Mouse (Mus musculus) kidney, adult 8-10 months (tissue): ENCODE measurements around the gene Slc7a5.

Experiments used
- DNase-seq, 2 experiments: peaks; one replicate each; pipeline ENCODE4 v3.0.0; 2022

Slc7a5 gene

GRCm38 (mm10) chr8:121880818-121881217 is 26.7 kb downstream of the Slc7a5 start:
- peak; percentile 19 to 35 for DNase-seq

DNA sequence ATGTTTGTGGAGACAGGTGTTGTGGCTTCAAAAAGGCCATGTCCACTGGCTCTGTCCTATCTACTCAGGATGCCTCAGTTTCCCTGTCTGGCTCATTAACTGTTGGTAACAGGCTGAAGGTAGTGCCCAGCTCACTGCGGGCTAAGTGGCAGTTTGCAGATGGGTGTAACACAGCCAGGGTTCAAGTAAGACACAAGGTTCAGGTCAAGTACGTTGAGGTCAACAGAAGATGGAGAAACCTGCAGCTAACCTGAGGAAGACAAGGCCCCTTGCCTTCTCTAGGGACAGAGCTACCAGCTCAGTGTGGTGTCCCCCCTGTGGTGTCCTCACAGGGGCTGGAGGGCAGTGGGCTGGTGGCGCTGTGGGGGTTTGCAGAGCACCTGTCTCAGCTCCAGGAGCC is 27.8 kb downstream of the Slc7a5 start:
- no peak for DNase-seq

- DNase-seq: no peak
Measured at GRCm38 (mm10) chr8:121877828-121878480, 29.5 kb downstream of the Slc7a5 start.

GRCm38 (mm10) chr8:121877212-121877611 is 30.3 kb downstream of the Slc7a5 start:
- no peak for DNase-seq

GRCm38 (mm10) chr8:121875517-121875916 is 32.0 kb downstream of the Slc7a5 start:
- DNase-seq: no peak

- no peak for DNase-seq
Measured at GRCm38 (mm10) chr8:121875045-121875444, 32.4 kb downstream of the Slc7a5 start.

GRCm38 (mm10) chr8:121874031-121874430 is 33.5 kb downstream of the Slc7a5 start:
- peak; percentile 59 to 61 for DNase-seq

DNA sequence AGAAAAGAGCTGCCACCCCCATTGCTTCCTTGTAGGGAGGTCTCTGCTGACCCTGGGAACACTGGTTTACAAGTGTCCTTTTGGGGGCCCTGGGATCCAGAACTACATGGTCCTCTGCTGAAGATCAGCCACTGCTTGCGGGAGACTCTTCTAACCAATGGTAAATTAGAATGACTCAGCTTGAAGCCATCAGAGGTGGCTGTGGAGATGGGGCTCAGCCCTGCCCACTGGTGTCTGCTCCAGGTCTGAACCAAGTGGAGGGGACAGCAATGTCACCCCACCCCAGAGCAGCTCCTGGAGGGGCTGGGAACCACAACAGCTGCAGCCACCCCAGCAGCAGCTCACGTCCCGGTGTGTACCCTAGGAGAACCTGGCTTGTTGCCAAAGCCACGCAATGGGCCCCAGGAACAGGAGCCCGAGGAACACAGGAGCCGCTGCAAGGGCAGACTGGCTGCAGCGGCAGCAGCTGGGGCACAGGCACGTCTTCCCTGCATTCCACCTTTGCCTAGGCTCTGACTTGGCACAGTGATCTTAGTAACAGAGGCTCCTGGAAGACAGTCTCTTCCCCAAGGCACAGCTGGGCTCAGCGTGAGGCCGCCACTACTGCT is 35.6 kb downstream of the Slc7a5 start:
- DNase-seq: no peak

DNA sequence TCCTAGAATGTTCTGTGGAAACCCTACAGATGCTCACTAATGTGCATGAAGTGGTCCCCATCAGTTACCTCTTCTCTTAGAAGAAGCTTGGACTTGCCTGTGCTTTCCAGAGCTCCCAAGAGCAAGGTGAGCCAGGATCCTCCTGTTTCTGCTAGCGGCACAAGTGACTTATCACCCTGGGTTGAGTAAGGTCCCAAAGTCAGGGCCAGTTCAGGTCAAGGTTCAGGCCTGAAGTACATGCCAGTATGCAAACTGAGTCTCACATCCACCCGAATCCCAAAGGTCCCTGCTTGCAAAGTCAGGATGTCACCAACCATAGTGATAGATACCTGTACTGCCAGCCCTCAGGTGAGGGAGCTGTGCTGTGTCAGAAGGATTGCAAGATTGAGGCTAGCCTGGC is 37.3 kb downstream of the Slc7a5 start:
- no peak for DNase-seq

GRCm38 (mm10) chr8:121868896-121869295 is 38.6 kb downstream of the Slc7a5 start:
- DNase-seq: no peak

DNA sequence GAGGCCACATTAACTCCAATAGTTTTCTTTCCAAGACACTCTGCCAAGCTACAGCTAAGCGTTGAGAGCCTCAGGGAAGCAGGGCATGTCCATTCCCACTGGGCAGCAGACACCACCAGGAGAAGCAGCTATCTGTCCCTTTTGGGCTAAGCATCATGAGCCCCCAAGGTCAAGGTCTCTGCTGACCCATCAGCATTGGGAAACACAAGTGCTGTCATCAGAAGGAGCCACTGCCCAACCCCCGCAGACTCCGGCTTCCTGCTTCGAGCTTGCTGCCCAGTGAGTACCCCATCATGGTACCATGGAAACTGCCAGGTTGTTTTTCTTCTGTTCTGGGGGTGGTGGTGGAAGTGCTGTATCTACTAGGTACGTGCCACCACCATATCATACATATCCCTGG is 39.3 kb downstream of the Slc7a5 start:
- no peak for DNase-seq

GRCm38 (mm10) chr8:121865356-121865755 is 42.1 kb downstream of the Slc7a5 start:
- no peak for DNase-seq

DNA sequence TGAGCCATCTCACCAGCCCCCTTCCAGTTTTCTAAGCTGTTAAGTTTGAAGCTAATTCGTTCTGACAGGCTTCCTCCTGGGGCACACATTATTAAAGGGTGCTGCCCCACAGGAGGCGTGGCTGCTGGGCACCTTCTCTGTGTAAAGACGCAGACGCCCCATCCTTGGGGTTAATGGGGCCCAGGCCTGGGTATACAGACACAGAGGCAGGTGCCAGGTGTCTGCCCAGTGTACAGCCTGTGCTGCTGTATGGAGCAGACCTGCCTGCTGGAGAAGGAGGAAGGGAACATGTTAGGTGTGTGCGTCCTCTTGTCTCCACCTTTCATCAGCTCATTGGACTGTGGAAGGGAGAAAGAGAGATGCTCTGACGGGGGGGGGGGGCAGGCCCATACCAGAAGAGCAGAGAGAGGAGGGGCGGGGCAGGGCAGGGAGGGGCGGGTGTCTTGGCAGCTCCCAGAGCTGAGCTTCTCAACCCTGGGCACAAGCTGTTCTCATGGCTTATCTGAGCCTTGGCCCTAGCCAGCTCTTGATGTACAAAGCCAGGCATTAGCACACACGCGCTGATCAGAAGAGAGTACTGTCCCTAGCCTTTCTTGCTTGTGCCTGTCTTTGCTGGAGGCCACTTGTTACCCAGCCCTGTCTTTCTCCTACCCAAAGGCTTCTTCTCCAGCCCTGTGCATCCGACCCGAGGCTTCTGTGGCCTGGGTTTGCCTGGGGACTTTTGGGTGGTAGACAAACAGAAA is 45.5 kb downstream of the Slc7a5 start:
- DNase-seq: no peak

DNA sequence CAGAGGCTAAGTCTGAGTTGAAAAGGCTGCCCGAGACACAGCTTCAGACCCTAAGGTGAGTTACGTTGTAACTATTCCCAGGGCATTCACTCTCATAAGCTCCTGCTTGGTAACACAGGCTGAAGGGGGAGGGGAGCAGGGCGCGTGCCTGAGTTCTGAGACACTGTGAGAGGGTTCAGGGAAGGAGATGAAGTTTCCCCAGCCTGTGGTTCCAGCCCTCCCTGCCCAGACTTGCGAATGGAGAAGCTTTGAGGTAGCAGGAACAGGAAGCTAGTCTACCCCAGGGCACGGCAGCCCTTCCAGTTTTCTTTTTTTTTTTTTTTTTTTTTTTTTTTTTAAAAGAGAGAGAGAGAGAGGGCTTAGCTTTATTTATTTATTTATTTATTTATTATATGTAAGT is 46.2 kb downstream of the Slc7a5 start:
- DNase-seq: no peak

GRCm38 (mm10) chr8:121857747-121858146 is 49.7 kb downstream of the Slc7a5 start:
- no peak for DNase-seq

DNA sequence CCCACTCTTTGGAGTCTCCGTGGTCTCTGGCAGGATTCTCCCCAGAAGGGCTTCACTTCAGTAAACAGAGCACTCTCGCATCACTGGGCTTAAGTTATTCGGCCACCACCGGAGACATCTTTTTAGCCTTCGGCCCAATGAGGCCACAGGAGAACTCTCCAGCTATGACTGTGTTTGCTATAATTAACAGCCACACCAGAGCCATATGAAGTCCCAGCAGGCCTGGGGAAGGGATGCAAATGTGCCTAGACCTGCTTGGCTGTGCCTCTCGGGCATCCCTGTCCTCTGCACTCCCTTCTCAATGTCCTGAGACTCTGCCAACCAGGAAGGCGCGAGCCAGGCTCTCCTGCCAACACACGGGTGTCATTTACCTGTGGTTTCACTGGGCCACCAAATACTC is 50.2 kb downstream of the Slc7a5 start:
- no peak for DNase-seq

DNA sequence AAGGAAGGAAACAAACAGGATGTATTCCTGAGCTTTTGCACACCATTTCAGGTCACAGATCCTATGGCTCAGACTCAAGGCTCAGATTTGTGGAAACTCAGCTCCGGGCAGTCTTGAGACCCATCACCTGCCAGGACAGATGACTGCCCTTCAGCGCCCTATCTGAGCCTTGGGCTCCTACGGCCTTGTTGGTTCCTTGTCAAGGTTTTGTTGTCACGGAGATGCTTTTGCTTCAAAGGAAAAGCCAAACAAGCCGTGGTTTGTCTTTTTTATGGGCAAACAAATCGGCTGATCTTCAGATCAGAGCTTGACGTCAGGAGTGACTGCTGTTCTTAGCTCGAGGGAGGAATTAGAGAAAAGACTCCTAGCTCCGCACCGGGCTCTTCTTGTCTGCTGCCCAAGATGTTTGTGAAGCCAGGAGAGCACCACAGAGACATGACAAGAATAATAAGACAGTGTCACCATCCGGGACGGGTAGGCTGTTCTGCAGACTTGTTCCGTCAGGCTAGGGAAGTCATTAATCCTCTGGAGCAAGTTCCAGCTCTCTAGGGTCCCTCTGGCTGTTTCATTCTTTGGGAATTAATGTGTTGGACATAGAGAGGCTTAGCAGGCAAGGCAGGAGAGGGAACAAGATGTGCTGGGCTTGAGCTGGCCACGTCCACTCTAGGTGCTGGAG is 51.3 kb downstream of the Slc7a5 start:
- no peak for DNase-seq

DNA sequence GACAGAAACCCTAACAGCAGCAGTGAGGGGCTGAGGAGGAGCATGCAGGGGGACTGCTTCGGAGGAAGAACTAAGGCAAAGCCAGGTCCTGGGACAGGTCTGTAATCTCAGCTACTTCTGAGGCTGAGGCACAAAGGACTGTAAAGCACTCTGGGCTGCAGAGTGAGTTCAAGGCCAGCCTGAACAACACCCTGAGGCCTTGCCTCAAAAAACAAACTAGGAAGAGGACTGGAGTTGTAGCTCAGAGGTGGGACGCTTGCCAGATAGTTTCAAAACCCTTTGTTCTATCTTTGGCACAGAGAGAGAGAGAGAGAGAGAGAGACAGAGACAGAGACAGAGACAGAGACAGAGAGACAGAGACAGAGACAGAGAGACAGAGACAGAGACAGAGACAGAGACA is 53.9 kb downstream of the Slc7a5 start:
- DNase-seq: no peak

GRCm38 (mm10) chr8:121852464-121852863 is 55.0 kb downstream of the Slc7a5 start:
- DNase-seq: no peak

DNA sequence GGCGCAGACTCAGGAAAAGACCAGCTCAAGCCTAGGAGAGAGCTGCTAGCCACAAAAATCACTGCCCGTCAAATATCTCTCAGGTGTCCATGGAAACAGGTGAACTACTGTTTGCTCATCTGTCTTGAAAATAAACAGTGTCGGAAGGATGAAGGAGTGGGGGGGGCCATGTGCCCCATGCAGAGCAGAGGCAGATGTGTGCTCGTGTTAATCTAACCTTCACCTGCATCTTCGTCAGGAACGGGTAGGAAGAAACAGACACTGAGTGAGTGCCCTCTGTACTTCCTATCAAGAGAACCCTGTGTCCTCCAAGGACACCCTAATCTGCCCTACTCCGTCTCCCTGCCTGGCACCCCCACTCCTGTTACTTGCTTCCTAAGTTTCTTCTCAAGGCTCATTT is 55.8 kb downstream of the Slc7a5 start:
- DNase-seq: no peak

- peak; percentile 77 to 93 for DNase-seq
Measured at GRCm38 (mm10) chr8:121850821-121851470, 56.5 kb downstream of the Slc7a5 start.

DNA sequence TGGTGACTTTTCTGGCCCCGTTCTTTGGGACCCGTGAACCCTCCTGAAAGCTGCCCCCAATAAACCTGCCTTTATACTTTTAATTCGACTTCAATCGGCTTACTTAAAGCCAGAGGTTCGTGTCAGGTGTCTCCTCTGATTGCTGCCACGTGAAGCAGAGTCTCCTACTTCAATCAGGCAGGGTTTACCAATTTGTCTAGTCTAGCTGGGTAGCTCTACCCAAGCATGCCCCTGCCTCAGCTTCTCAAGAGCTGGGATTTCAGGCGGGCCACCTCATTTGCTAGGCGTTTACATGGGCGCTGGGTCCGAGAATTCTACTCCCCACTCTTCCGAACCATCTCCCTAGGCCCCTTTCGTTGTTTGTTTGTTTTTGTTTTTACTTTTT is 57.1 kb downstream of the Slc7a5 start:
- DNase-seq: no peak

- peak; percentile 38 to 64 for DNase-seq
Measured at GRCm38 (mm10) chr8:121850018-121850417, 57.5 kb downstream of the Slc7a5 start.
